Mouse (Mus musculus) ES-E14 (cell line): Measurements from ENCODE around the gene Rsph9. TPM values are rescaled to one million over a fixed set of nuclear protein-coding genes. Genes with fewer than 3 reads are reported as not detected.

ENCODE experiments used
- DNase-seq: peaks from one replicate; pipeline ENCODE4 v3.0.0-alpha.2; 2013; ENCODE audit warnings: low read depth, low spot score
- H3K27ac ChIP-seq: 2 replicates; pipeline ENCODE4 v1.5.1; 2012; ENCODE audit warnings: low read depth, mild to moderate bottlenecking, low read length, moderate library complexity, mixed read lengths; ENCODE audit not compliant: poor library complexity, insufficient read depth, severe bottlenecking
- H3K36me3 ChIP-seq: 2 replicates; pipeline ENCODE4 v1.6.1; 2012; ENCODE audit warnings: mild to moderate bottlenecking, low read length, moderate library complexity, mixed read lengths; ENCODE audit not compliant: control insufficient read depth, poor library complexity, insufficient read depth, severe bottlenecking
- H3K4me1 ChIP-seq, 2 experiments: fragments of 150-350 bp in 1 of 2; sonication (generic) in 1 of 2; 2 replicates each; pipeline ENCODE4 v1.6.1; 2012; ENCODE audit warnings: low read length in 2 of 2, mild to moderate bottlenecking in 1 of 2, mixed read lengths in 1 of 2; ENCODE audit not compliant: control insufficient read depth in 2 of 2, insufficient read depth in 2 of 2, poor library complexity in 1 of 2
- H3K4me3 ChIP-seq, 2 experiments: fragments of 150-350 bp in 1 of 2; sonication (generic) in 1 of 2; 2 replicates each; pipeline ENCODE4 v1.5.1; 2012; ENCODE audit warnings: low read length in 2 of 2, low read depth in 1 of 2, mild to moderate bottlenecking in 1 of 2, mixed read lengths in 1 of 2; ENCODE audit not compliant: insufficient read depth in 1 of 2, poor library complexity in 1 of 2, severe bottlenecking in 1 of 2
- H3K9ac ChIP-seq: 2 replicates; pipeline ENCODE4 v1.6.1; 2012; ENCODE audit warnings: low read depth, mild to moderate bottlenecking, low read length, mixed read lengths; ENCODE audit not compliant: poor library complexity, insufficient read depth, severe bottlenecking
- H3K9me3 ChIP-seq: fragments of 150-350 bp; sonication (generic); 2 replicates; pipeline ENCODE4 v1.6.1; 2012; ENCODE audit warnings: low read depth, mild to moderate bottlenecking, low read length; ENCODE audit not compliant: control insufficient read depth, insufficient read depth
- CHD2 ChIP-seq: IDR thresholded peaks from 2 replicates; pipeline ENCODE4 v1.6.1; 2014; ENCODE audit warnings: mild to moderate bottlenecking, low read depth, low read length, inconsistent platforms
- HCFC1 ChIP-seq: IDR thresholded peaks from 2 replicates; pipeline ENCODE4 v1.6.1; 2012; ENCODE audit warnings: low read length, inconsistent platforms, borderline replicate concordance; ENCODE audit not compliant: insufficient read depth
- MAFK ChIP-seq: IDR thresholded peaks from 2 replicates; pipeline ENCODE4 v1.6.1; 2014; ENCODE audit warnings: mild to moderate bottlenecking, low read depth, low read length, inconsistent platforms; ENCODE audit not compliant: insufficient read depth
- ZC3H11A ChIP-seq: IDR thresholded peaks from 2 replicates; pipeline ENCODE4 v1.6.1; 2012; ENCODE audit warnings: low read depth, mild to moderate bottlenecking, inconsistent platforms, low read length, borderline replicate concordance
- ZNF384 ChIP-seq: IDR thresholded peaks from 2 replicates; pipeline ENCODE4 v1.6.1; 2012; ENCODE audit warnings: low read depth, low read length, inconsistent platforms
- in situ Hi-C, 2 experiments: fragments of 600-800 bp; cut with MboI; formaldehyde crosslinking; loops; one replicate each; pipeline ENCODE4 v1.15.1; 2025; ENCODE audit warnings: low sequenced_read_pairs in 2 of 2, inconsistent platforms in 1 of 2; ENCODE audit not compliant: unreplicated experiment in 2 of 2
- total RNA-seq: library from RNA; depleted of rRNA; stranded (reverse); fragments of 300-350 nt; gene quantifications from 2 replicates; pipeline ENCODE4 v1.2.3, GENCODE M21; 2012

The Rsph9 gene
- total RNA-seq, 1 experiment: 0.85 TPM

GRCm38 (mm10) chr17:46164791-46165190 is 20.8 kb upstream of the Rsph9 start:
- H3K36me3 ChIP-seq: peaks cover 23% of the 10 kb centered on the region; the same call in 1 of the 2 replicates
- no peaks in the 10 kb centered on the region for H3K9me3 ChIP-seq
- no peak for DNase-seq
- peaks cover 1 to 2% of the 10 kb centered on the region in 2 experiments; a peak in 1 of 4 replicates for H3K4me1 ChIP-seq
- TF ChIP-seq ZC3H11A (no peak), MAFK (no peak), ZNF384 (no peak), HCFC1 (no peak), CHD2 (no peak)
- H3K4me3 ChIP-seq: no peak overlapping the region
- no peak overlapping the region for H3K27ac ChIP-seq
- no peak overlapping the region for H3K9ac ChIP-seq
- in situ Hi-C loops: no loop called here

DNA sequence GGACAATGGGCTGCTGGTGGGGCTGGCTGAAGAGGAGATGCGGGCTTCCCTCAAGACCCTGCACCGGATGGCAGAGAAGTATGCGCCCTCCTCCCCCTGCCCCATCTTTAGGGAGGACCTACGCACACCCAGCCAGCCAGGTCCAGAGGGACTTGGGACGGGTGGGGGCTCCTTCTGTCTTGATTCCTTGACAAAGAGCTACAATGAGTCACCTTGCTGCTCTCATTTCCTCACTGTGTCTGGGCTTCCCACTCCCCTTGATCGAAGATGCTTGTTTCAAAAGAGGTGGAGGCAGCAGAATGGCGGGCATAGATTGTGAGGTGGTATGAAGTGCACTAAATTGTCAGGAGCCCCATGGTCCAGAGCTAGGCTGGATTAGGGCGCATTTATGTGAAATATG is 20.3 kb upstream of the Rsph9 start:
- in situ Hi-C loops: no loop called here

DNA sequence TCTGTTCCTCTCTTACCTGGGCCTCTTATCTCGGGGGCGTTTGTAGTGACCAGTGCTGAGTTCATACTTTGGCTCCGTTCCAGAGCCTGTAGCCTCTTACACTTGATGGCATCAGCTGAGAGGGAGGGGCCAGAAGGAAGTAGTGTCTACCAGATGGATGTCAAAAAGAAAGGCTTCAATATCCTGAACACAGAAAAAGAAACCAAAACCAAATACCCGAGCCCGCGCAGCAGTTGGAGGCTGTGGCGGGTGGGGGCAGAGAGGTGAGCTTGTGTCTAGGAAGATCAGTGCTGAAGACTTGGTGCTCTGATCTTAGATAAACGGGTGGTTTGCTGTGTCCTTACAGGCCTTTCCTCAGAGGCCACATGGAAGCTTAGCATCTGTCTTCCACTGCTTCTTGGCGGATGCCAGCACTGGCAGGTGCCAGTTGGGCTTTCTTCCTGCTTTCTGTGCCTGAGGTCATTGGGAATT is 19.0 kb upstream of the Rsph9 start:
- H3K4me1 ChIP-seq: peaks cover 1 to 3% of the 10 kb centered on the region in 2 experiments; a peak in 1 of 4 replicates
- no peaks in the 10 kb centered on the region for H3K9me3 ChIP-seq
- no peak for DNase-seq
- H3K4me3 ChIP-seq: no peak overlapping the region
- no peak overlapping the region for H3K27ac ChIP-seq
- peaks cover 16% of the 10 kb centered on the region; the same call in 1 of the 2 replicates for H3K36me3 ChIP-seq
- in situ Hi-C loops: no loop called here
- H3K9ac ChIP-seq: no peak overlapping the region
- no peak for TF ChIP-seq CHD2

More for the DNA sequence above, 20.3 kb upstream of the Rsph9 start:
- no peak overlapping the region for H3K9ac ChIP-seq
- peaks cover 1 to 3% of the 10 kb centered on the region in 2 experiments; a peak in 1 of 4 replicates for H3K4me1 ChIP-seq
- no peak overlapping the region for H3K4me3 ChIP-seq
- TF ChIP-seq ZC3H11A (no peak), HCFC1 (no peak), ZNF384 (no peak), CHD2 (no peak), MAFK (no peak)
- H3K27ac ChIP-seq: no peak overlapping the region
- H3K9me3 ChIP-seq: no peaks in the 10 kb centered on the region
- H3K36me3 ChIP-seq: peaks cover 23% of the 10 kb centered on the region; the same call in 1 of the 2 replicates
- DNase-seq: no peak

GRCm38 (mm10) chr17:46162551-46162950 is 18.5 kb upstream of the Rsph9 start:
- DNase-seq: no peak
- in situ Hi-C loops: no loop called here
- no peak for TF ChIP-seq MAFK
- no peak for TF ChIP-seq HCFC1
- no peak for TF ChIP-seq ZC3H11A
- no peak for TF ChIP-seq CHD2
- no peak for TF ChIP-seq ZNF384
- Histone ChIP-seq H3K4me1 (peaks cover under 1 to 3% of the 10 kb centered on the region in 2 experiments; a peak in 1 of 4 replicates), H3K4me3 (no peak overlapping the region), H3K27ac (no peak overlapping the region), H3K36me3 (peaks cover 12% of the 10 kb centered on the region; the same call in 1 of the 2 replicates), H3K9me3 (no peaks in the 10 kb centered on the region), H3K9ac (no peak overlapping the region)

GRCm38 (mm10) chr17:46161710-46162109 is 17.7 kb upstream of the Rsph9 start:
- no peaks in the 10 kb centered on the region for H3K9me3 ChIP-seq
- TF ChIP-seq MAFK (no peak), ZNF384 (no peak), CHD2 (no peak), HCFC1 (no peak), ZC3H11A (no peak)
- H3K27ac ChIP-seq: no peak overlapping the region
- no peak for DNase-seq
- H3K4me3 ChIP-seq: peak overlapping the region; percentile 76 to 83
- peaks cover 12% of the 10 kb centered on the region; the same call in 1 of the 2 replicates for H3K36me3 ChIP-seq
- peak overlapping the region; percentile 86 for H3K9ac ChIP-seq
- H3K4me1 ChIP-seq: peaks cover 0 to 7% of the 10 kb centered on the region in 2 experiments; a peak in 1 of 4 replicates
- in situ Hi-C loops: no loop called here
